Mouse (Mus musculus) embryonic facial prominence, embryonic 14.5 days (tissue): ENCODE data around the gene Bud23. TPM values are rescaled to one million over a fixed set of nuclear protein-coding genes. Genes with fewer than 3 reads are reported as not detected.
A peak's percentile ranks its signal among the peaks of the same experiment; 100 is the strongest.
"Not testable (repeated sequence)": the region's sequence is repeated elsewhere in the genome, so short reads cannot be mapped to it uniquely, and the experiment has no call there.

Experiments used
- ATAC-seq: fragments of 200-750 bp; cut with Nextera tagmentation; 2 replicates; pipeline ENCODE4 v1.8.0; 2017; ENCODE audit warnings: low read depth, moderate number of reproducible peaks, moderate TSS enrichment
- DNase-seq: peaks from one replicate; pipeline ENCODE4 v3.0.0-alpha.2; 2015; ENCODE audit warnings: low spot score
- H3K27ac ChIP-seq: fragments of 300-500 bp; sonication (generic); replicated peaks from 2 replicates; pipeline ENCODE4 v1.5.1; 2014; ENCODE audit warnings: low read depth, mild to moderate bottlenecking, low read length, moderate library complexity
- H3K27me3 ChIP-seq: fragments of 300-500 bp; sonication (generic); replicated peaks from 2 replicates; pipeline ENCODE4 v1.6.1; 2014; ENCODE audit warnings: low read length; ENCODE audit not compliant: control insufficient read depth, insufficient read depth
- H3K36me3 ChIP-seq: fragments of 300-500 bp; sonication (generic); 2 replicates; pipeline ENCODE4 v1.6.1; 2014; ENCODE audit warnings: low read length, mixed read lengths; ENCODE audit not compliant: control insufficient read depth, insufficient read depth
- H3K4me1 ChIP-seq: fragments of 300-500 bp; sonication (generic); 2 replicates; pipeline ENCODE4 v1.6.1; 2014; ENCODE audit warnings: antibody characterized with exemption, low read length; ENCODE audit not compliant: control insufficient read depth, insufficient read depth
- H3K4me2 ChIP-seq: fragments of 300-500 bp; sonication (generic); 2 replicates; pipeline ENCODE4 v1.6.1; 2014; ENCODE audit warnings: low read depth, mild to moderate bottlenecking, low read length, moderate library complexity, mixed read lengths
- H3K4me3 ChIP-seq: fragments of 300-500 bp; sonication (generic); 2 replicates; pipeline ENCODE4 v1.5.1; 2014; ENCODE audit warnings: low read depth, mild to moderate bottlenecking, low read length
- H3K9ac ChIP-seq: fragments of 300-500 bp; sonication (generic); 2 replicates; pipeline ENCODE4 v1.6.1; 2014; ENCODE audit warnings: low read depth, mild to moderate bottlenecking, low read length, moderate library complexity, mixed read lengths
- H3K9me3 ChIP-seq: fragments of 300-500 bp; sonication (generic); 2 replicates; pipeline ENCODE4 v1.6.1; 2016; ENCODE audit warnings: low read length; ENCODE audit not compliant: control insufficient read depth
- WGBS: fragments of 180-500 bp; shearing (Covaris S2); extraction: QIAGEN DNeasy Blood & Tissue Kit; methylation state at CpG from one replicate; pipeline ENCODE4 v1.1.7; 2014; 5-methylcytosine and 5-hydroxymethylcytosine counted together
- polyA plus RNA-seq: library from polyadenylated mRNA; unstranded; fragments of >200 nt; fragmentation: Nextera tagmentation; extraction: Ambion mirVana; gene quantifications from 2 replicates; pipeline ENCODE4 v1.2.1, GENCODE M21; 2014

The Bud23 gene
- polyA plus RNA-seq, result 74.0 and 87.2 TPM in 2 replicates

DNA sequence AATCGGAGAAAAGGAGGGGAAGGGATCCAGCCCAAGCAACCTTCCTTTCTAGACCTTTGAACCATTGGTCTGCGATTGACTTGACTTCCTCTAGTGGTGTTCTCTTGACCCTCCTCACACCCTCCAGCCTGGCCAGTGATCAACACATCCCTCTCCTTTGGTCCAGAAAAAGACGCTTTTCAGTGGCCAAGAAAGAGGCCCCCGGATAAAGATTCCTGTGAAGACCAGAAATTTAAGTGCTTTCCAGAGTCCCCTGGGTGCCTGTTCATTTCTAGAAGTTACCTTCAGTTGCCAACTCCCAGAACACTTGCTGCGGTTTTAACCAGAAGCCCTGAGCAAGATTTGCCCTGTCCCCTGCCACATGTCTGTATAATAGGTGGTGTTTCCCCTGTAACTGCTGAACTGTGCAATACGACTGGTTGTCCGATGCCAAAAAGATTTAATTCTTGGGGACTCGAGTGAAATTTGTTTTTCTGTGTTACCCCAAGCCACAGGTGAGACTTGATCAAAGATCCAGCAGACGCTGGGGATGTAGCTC, at the start of gene Bud23:
TSS of gene Bud23 (minus strand) at position 51 of the 538 bp plus-strand sequence.
- Histone ChIP-seq H3K27ac (peak within 1 kb of the TSS; percentile 65), H3K4me2 (peak within 1 kb of the TSS; percentile 93), H3K4me3 (peak within 1 kb of the TSS; percentile 91), H3K9ac (peak within 1 kb of the TSS; percentile 86), H3K36me3 (peaks cover 29% of the 10 kb centered on the region), H3K4me1 (peaks cover 15% of the 10 kb centered on the region)
- not testable (repeated sequence) for H3K27me3 ChIP-seq, DNase-seq, ATAC-seq, H3K9me3 ChIP-seq
- 70% methylated on average over 9 of the region's 9 CpGs for WGBS

GRCm38 (mm10) chr5:135113782-135114181, 49.0 kb upstream of the Bud23 start:
- DNase-seq, result no peak
- WGBS, result 95% methylated on average over 11 of the region's 12 CpGs
- no peaks in the 10 kb centered on the region for H3K4me1 ChIP-seq
- no peak overlapping the region for H3K4me2 ChIP-seq
- H3K27me3 ChIP-seq, result peaks cover 8% of the 10 kb centered on the region
- no peak overlapping the region for H3K9ac ChIP-seq
- no peak for ATAC-seq
- H3K4me3 ChIP-seq, result no peak overlapping the region
- no peaks in the 10 kb centered on the region for H3K36me3 ChIP-seq
- no peaks in the 10 kb centered on the region for H3K9me3 ChIP-seq
- no peak overlapping the region for H3K27ac ChIP-seq

DNA sequence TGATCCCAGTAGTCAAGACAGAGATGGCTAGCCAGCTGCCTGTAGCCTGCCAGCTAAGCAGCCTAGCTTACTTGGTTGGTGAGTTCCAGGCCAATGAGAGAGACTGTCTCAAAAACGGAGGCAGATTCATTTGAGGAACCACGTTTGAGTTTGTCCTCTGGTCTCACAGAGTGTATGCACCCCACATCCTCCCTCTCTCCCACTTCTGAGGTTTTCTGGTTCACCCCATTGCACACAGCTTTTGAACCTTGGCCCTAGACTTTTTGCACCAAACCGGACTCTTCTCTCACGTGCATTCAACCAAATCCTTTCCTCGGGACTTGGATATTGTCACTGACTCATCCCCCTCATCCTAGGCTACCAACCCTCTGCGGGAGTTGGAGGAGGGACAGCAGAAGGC, 45.2 kb upstream of the Bud23 start:
- no peak overlapping the region for H3K27ac ChIP-seq
- H3K9ac ChIP-seq, result no peak overlapping the region
- H3K9me3 ChIP-seq, result no peaks in the 10 kb centered on the region
- 70% methylated on average over 6 of the region's 6 CpGs for WGBS
- ATAC-seq (no peak), DNase-seq (no peak)
- H3K27me3 ChIP-seq, result peaks cover 45% of the 10 kb centered on the region
- H3K4me3 ChIP-seq, result no peak overlapping the region
- peaks cover 3% of the 10 kb centered on the region; the same call in 1 of the 2 replicates for H3K4me1 ChIP-seq
- no peaks in the 10 kb centered on the region for H3K36me3 ChIP-seq
- H3K4me2 ChIP-seq, result no peak overlapping the region

DNA sequence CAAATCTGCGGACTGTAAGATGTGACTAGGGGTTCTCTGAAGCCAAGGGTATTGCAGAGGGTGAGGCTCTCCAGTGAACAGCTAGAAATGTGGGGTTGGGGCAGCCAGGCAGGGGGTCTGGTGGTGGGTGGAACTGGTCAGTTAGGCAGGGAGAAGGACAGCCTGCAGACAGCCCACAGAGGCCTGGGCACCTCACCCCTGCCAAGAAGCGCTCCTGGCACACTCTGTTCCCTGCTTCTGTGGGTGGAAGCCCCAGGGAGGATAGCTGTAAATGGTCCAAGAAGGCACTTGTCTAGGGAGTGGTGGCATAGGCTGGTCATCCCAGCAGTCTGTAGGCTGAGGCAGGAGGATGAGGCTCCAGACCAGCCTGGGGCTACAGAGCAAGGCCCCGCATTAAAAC, 44.7 kb upstream of the Bud23 start:
- ATAC-seq (no peak), DNase-seq (no peak)
- H3K4me1 ChIP-seq, result peaks cover 3% of the 10 kb centered on the region; the same call in 1 of the 2 replicates
- H3K4me2 ChIP-seq, result no peak overlapping the region
- H3K9ac ChIP-seq, result no peak overlapping the region
- H3K9me3 ChIP-seq, result no peaks in the 10 kb centered on the region
- peaks cover 45% of the 10 kb centered on the region for H3K27me3 ChIP-seq
- 91% methylated on average over 3 of the region's 3 CpGs for WGBS
- no peak overlapping the region for H3K27ac ChIP-seq
- H3K4me3 ChIP-seq, result no peak overlapping the region
- H3K36me3 ChIP-seq, result no peaks in the 10 kb centered on the region

DNA sequence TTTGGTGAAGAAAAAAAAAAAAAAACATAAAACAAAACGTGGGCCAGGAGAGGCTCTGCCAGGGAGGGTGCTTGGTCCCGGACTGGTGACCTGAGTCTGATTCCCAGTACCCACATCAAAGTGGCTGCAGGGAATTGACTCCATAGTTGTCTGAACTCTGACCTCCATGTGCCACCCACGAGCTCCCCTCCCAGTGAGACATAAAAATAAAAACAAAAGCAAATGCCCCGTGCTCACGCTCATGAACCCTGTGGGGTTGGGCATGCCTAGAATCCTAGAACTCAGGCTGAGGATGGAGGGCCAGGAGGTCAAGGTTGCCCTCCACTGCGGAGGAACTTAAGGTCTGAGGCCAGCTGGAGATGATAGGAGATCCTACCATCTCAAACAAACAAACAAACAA, 44.3 kb upstream of the Bud23 start:
- Histone ChIP-seq H3K4me2 (no peak overlapping the region), H3K27me3 (peaks cover 45% of the 10 kb centered on the region), H3K27ac (no peak overlapping the region), H3K4me3 (no peak overlapping the region), H3K36me3 (no peaks in the 10 kb centered on the region), H3K4me1 (peaks cover 3% of the 10 kb centered on the region; the same call in 1 of the 2 replicates), H3K9me3 (no peaks in the 10 kb centered on the region), H3K9ac (no peak overlapping the region)
- DNase-seq, result no peak
- WGBS, result 50% methylated on average over 6 of the region's 6 CpGs
- ATAC-seq, result no peak

- Histone ChIP-seq H3K9ac (peak overlapping the region; percentile 62; the same call in 1 of the 2 replicates), H3K4me2 (peak overlapping the region; percentile 94), H3K27me3 (peaks cover 45% of the 10 kb centered on the region)
Measured at GRCm38 (mm10) chr5:135107521-135108501, 43.1 kb upstream of the Bud23 start.

GRCm38 (mm10) chr5:135106758-135107256, 42.0 kb upstream of the Bud23 start:
- H3K36me3 ChIP-seq, result no peaks in the 10 kb centered on the region
- DNase-seq, result peak; percentile 97
- H3K27ac ChIP-seq, result no peak overlapping the region
- ATAC-seq, result peak; percentile 91
- H3K4me2 ChIP-seq, result peak overlapping the region; percentile 94
- peak overlapping the region; percentile 51 for H3K4me3 ChIP-seq
- no peaks in the 10 kb centered on the region for H3K9me3 ChIP-seq
- peaks cover 45% of the 10 kb centered on the region for H3K27me3 ChIP-seq
- H3K4me1 ChIP-seq, result peaks cover 3% of the 10 kb centered on the region; the same call in 1 of the 2 replicates
- H3K9ac ChIP-seq, result peak overlapping the region; percentile 62
- under 1% methylated on average over 34 of the region's 48 CpGs for WGBS

More at GRCm38 (mm10) chr5:135107521-135108501, 43.1 kb upstream of the Bud23 start:
- no peak overlapping the region for H3K27ac ChIP-seq
- no peaks in the 10 kb centered on the region for H3K36me3 ChIP-seq
- DNase-seq (peak; percentile 70), ATAC-seq (peak; percentile 50)
- 8% methylated on average over 38 of the region's 40 CpGs for WGBS
- no peaks in the 10 kb centered on the region for H3K9me3 ChIP-seq
- peak overlapping the region; percentile 51 for H3K4me3 ChIP-seq
- H3K4me1 ChIP-seq, result peaks cover 3% of the 10 kb centered on the region; the same call in 1 of the 2 replicates

DNA sequence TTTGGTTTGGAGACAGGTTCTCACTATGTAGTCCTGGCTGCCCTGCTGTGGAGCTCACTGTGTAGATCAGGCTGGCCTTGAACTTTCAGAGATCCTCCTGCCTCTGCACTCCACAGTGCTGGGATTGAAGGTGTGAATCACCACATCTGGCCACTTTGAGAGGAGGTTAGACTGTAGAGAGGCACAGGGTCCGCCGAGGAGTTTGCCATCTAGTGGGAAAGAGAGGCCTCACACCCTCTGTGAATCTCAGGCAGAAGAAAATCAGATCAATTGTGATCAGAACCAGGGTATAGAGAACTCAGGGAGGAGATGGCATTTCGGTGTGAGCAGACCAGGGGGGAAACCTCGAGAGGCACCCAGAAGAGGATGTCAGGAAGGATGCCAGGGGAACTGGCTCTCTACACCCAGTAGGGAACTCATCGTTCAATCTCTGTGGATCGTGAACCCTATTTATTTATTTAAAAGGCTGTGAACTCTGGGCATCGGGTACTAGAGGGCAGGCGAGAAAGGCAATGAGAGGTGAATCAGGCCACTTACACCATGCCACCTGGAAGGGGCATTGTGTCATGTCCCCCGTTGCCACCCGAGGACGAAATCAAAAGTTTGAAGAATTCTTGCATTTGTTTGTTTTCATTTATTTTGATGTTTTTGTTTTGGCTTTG, 39.4 kb upstream of the Bud23 start:
- no peak overlapping the region for H3K4me3 ChIP-seq
- no peak overlapping the region for H3K4me2 ChIP-seq
- peaks cover 3% of the 10 kb centered on the region; the same call in 1 of the 2 replicates for H3K4me1 ChIP-seq
- H3K9ac ChIP-seq, result no peak overlapping the region
- peaks cover 40% of the 10 kb centered on the region for H3K27me3 ChIP-seq
- H3K27ac ChIP-seq, result no peak overlapping the region
- no peak for DNase-seq
- no peaks in the 10 kb centered on the region for H3K9me3 ChIP-seq
- H3K36me3 ChIP-seq, result no peaks in the 10 kb centered on the region
- ATAC-seq, result no peak
- WGBS, result 68% methylated on average over 11 of the region's 11 CpGs
